Mouse (Mus musculus) liver, embryonic 11.5 days (tissue): Measurements from ENCODE around the gene Col24a1. TPM values are rescaled to one million over a fixed set of nuclear protein-coding genes. Genes with fewer than 3 reads are reported as not detected.

Experiments used
- ATAC-seq: fragments of 200-750 bp; cut with Nextera tagmentation; replicated peaks from 2 replicates; pipeline ENCODE4 v1.8.0; 2017; ENCODE audit warnings: moderate number of reproducible peaks, mild to moderate bottlenecking, moderate TSS enrichment, moderate library complexity; ENCODE audit not compliant: low FRiP score
- DNase-seq: peaks from one replicate; pipeline ENCODE4 v3.0.0-alpha.2; 2017; ENCODE audit warnings: low spot score
- H3K27ac ChIP-seq: fragments of 300-500 bp; sonication (generic); 2 replicates; pipeline ENCODE4 v1.5.1; 2014; ENCODE audit warnings: mild to moderate bottlenecking, low read depth, low read length, control low read depth
- H3K27me3 ChIP-seq: fragments of 300-500 bp; sonication (generic); replicated peaks from 2 replicates; pipeline ENCODE4 v1.6.1; 2014; ENCODE audit warnings: low read length, mixed read lengths; ENCODE audit not compliant: control insufficient read depth, insufficient read depth
- H3K36me3 ChIP-seq: fragments of 300-500 bp; sonication (generic); 2 replicates; pipeline ENCODE4 v1.6.1; 2014; ENCODE audit warnings: mild to moderate bottlenecking, low read length, moderate library complexity, mixed read lengths; ENCODE audit not compliant: control insufficient read depth, insufficient read depth
- H3K4me1 ChIP-seq: fragments of 300-500 bp; sonication (generic); replicated peaks from 2 replicates; pipeline ENCODE4 v1.6.1; 2014; ENCODE audit warnings: low read length, mixed read lengths; ENCODE audit not compliant: control insufficient read depth, insufficient read depth
- H3K4me2 ChIP-seq: fragments of 300-500 bp; sonication (generic); 2 replicates; pipeline ENCODE4 v1.6.1; 2014; ENCODE audit warnings: mild to moderate bottlenecking, control low read depth, moderate library complexity
- H3K4me3 ChIP-seq: fragments of 300-500 bp; sonication (generic); 2 replicates; pipeline ENCODE4 v1.5.1; 2014; ENCODE audit warnings: low read depth, low read length, control low read depth
- H3K9ac ChIP-seq: fragments of 300-500 bp; sonication (generic); 2 replicates; pipeline ENCODE4 v1.6.1; 2014; ENCODE audit warnings: low read depth, low read length, control low read depth
- H3K9me3 ChIP-seq: fragments of 300-500 bp; sonication (generic); 2 replicates; pipeline ENCODE4 v1.6.1; 2016; ENCODE audit warnings: low read length, inconsistent platforms, mixed read lengths; ENCODE audit not compliant: control insufficient read depth
- WGBS: fragments of 180-500 bp; shearing (Covaris S2); extraction: QIAGEN DNeasy Blood & Tissue Kit; methylation state at CpG from one replicate; pipeline ENCODE4 v1.1.7; 2014; 5-methylcytosine and 5-hydroxymethylcytosine counted together
- polyA plus RNA-seq: library from polyadenylated mRNA; unstranded; fragments of >200 nt; fragmentation: Nextera tagmentation; extraction: Ambion mirVana; gene quantifications from 2 replicates; pipeline ENCODE4 v1.2.1, GENCODE M21; 2014

The Col24a1 gene
- polyA plus RNA-seq, 1 experiment from 2014 or later: 0.64 TPM

DNA sequence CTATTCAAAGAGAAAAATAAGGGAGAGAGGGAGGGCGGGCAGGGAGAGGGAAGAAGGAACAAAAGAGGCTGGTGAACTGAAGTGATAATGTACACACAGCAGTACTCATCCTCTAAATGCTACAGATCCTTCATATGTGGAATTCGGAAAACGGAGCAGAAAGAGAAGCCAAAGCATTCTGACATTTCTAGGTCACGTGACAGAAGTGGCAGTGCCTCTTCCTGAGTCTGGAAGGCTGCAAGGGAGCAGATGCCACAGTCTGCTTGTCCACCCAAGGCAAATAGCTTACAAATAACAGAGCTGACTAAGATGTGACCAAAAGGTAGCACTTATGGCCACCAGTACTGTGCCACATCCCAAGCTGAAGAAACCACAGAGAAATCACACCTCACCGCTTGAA lies 164.8 kb downstream of the Col24a1 start:
- Histone ChIP-seq H3K9ac (no peak overlapping the region), H3K27me3 (no peaks in the 10 kb centered on the region), H3K9me3 (no peaks in the 10 kb centered on the region), H3K36me3 (no peaks in the 10 kb centered on the region), H3K4me3 (no peak overlapping the region), H3K4me1 (no peaks in the 10 kb centered on the region), H3K27ac (no peak overlapping the region), H3K4me2 (no peak overlapping the region)
- 86% methylated on average over 5 of the region's 5 CpGs for WGBS
- ATAC-seq: no peak
- DNase-seq: no peak

DNA sequence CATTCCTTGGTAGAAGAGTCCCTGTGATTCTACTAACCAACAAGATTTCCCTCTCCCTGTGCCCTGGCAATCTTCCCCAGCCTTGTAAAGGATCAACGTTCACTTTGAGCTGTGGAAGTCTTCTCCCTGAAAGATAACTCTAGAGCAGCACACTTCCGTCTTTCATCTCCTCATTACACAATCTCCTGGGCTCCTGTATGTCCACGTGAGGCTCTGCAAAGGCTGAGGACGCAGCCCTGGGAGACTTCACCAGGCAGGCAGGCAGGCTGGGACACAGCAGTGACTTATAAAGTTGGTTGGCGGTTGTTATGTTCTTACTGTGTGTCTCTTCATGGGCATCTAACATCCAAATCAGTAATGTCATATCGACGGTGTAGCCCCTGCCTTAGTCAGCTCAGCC lies 170.1 kb downstream of the Col24a1 start:
- Histone ChIP-seq H3K4me3 (no peak overlapping the region), H3K4me1 (no peaks in the 10 kb centered on the region), H3K4me2 (no peak overlapping the region), H3K9me3 (no peaks in the 10 kb centered on the region), H3K9ac (no peak overlapping the region), H3K36me3 (no peaks in the 10 kb centered on the region), H3K27me3 (no peaks in the 10 kb centered on the region), H3K27ac (no peak overlapping the region)
- ATAC-seq (no peak), DNase-seq (no peak)
- 65% methylated on average over 7 of the region's 7 CpGs for WGBS

- Histone ChIP-seq H3K4me3 (no peak overlapping the region), H3K27ac (no peak overlapping the region), H3K4me2 (no peak overlapping the region), H3K4me1 (no peaks in the 10 kb centered on the region), H3K9ac (no peak overlapping the region), H3K27me3 (no peaks in the 10 kb centered on the region), H3K9me3 (no peaks in the 10 kb centered on the region), H3K36me3 (no peaks in the 10 kb centered on the region)
- ATAC-seq: no peak
- DNase-seq: no peak
- 88% methylated on average over 2 of the region's 2 CpGs for WGBS
Observed at GRCm38 (mm10) chr3:145463731-145464130, 171.5 kb downstream of the Col24a1 start.

- no peak overlapping the region for H3K27ac ChIP-seq
- no peak overlapping the region for H3K4me2 ChIP-seq
- no peak overlapping the region for H3K4me3 ChIP-seq
- DNase-seq: no peak
- no peaks in the 10 kb centered on the region for H3K4me1 ChIP-seq
- 48% methylated on average over 4 of the region's 4 CpGs for WGBS
- no peaks in the 10 kb centered on the region for H3K36me3 ChIP-seq
- no peak overlapping the region for H3K9ac ChIP-seq
- H3K27me3 ChIP-seq: no peaks in the 10 kb centered on the region
- H3K9me3 ChIP-seq: no peaks in the 10 kb centered on the region
- ATAC-seq: no peak
Observed at GRCm38 (mm10) chr3:145471094-145471493, 178.8 kb downstream of the Col24a1 start.

GRCm38 (mm10) chr3:145474163-145474562 lies 181.9 kb downstream of the Col24a1 start:
- ATAC-seq (no peak), DNase-seq (no peak)
- no peaks in the 10 kb centered on the region for H3K9me3 ChIP-seq
- no peaks in the 10 kb centered on the region for H3K36me3 ChIP-seq
- WGBS: 75% methylated on average over 7 of the region's 7 CpGs
- no peak overlapping the region for H3K4me3 ChIP-seq
- no peak overlapping the region for H3K4me2 ChIP-seq
- no peak overlapping the region for H3K27ac ChIP-seq
- no peak overlapping the region for H3K9ac ChIP-seq
- no peaks in the 10 kb centered on the region for H3K4me1 ChIP-seq
- no peaks in the 10 kb centered on the region for H3K27me3 ChIP-seq

GRCm38 (mm10) chr3:145476634-145477033 lies 184.4 kb downstream of the Col24a1 start:
- 80% methylated on average over 3 of the region's 3 CpGs for WGBS
- no peak overlapping the region for H3K4me2 ChIP-seq
- no peaks in the 10 kb centered on the region for H3K27me3 ChIP-seq
- no peaks in the 10 kb centered on the region for H3K9me3 ChIP-seq
- DNase-seq (no peak), ATAC-seq (no peak)
- H3K4me3 ChIP-seq: no peak overlapping the region
- no peak overlapping the region for H3K27ac ChIP-seq
- no peak overlapping the region for H3K9ac ChIP-seq
- H3K36me3 ChIP-seq: no peaks in the 10 kb centered on the region
- no peaks in the 10 kb centered on the region for H3K4me1 ChIP-seq

GRCm38 (mm10) chr3:145477074-145477473 lies 184.8 kb downstream of the Col24a1 start:
- Histone ChIP-seq H3K9ac (no peak overlapping the region), H3K4me1 (no peaks in the 10 kb centered on the region), H3K27me3 (no peaks in the 10 kb centered on the region), H3K4me3 (no peak overlapping the region), H3K27ac (no peak overlapping the region), H3K4me2 (no peak overlapping the region), H3K36me3 (no peaks in the 10 kb centered on the region), H3K9me3 (no peaks in the 10 kb centered on the region)
- 73% methylated on average over 11 of the region's 11 CpGs for WGBS
- DNase-seq: no peak
- no peak for ATAC-seq

DNA sequence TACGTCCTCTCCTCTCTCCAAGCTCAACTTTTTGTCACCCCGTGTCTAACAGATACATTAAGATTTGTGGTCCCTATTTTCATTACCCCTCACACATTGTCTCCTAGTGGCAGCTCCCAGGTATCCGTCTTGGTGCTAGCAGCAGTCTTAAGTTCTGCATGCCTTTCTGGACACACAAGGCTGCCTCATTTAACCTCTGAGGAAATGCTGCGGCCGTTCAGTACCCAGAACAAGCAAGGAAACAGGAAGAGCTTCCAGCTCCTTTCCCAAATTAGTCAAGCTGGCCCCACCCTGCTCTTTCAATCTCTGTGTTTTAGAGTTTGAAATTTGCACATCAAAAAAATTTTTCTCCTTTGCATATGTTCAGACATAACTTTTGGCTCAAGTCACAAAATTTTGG lies 186.2 kb downstream of the Col24a1 start:
- 46% methylated on average over 5 of the region's 5 CpGs for WGBS
- Histone ChIP-seq H3K36me3 (no peaks in the 10 kb centered on the region), H3K9me3 (no peaks in the 10 kb centered on the region), H3K4me2 (no peak overlapping the region), H3K4me1 (no peaks in the 10 kb centered on the region), H3K9ac (no peak overlapping the region), H3K4me3 (no peak overlapping the region), H3K27me3 (no peaks in the 10 kb centered on the region), H3K27ac (no peak overlapping the region)
- ATAC-seq (no peak), DNase-seq (no peak)

DNA sequence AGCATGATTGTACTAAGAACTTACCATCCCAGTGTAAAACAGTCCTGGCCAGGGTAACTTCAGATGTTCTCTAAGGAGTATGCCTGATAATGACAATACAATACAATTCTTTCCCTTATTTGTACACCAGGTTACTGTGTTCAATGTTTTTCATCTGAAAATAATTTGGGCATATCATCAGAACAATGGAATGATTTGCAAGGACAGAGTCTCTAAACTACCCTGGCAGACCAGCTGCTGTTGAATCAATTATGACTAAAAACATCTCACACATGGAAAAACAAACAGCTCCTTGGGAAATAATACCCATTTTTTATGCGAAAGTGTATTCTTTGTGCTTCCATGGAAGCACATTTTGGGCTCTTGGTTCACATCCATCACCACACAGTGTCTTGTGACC lies 198.0 kb downstream of the Col24a1 start:
- no peak for ATAC-seq
- Histone ChIP-seq H3K4me1 (no peaks in the 10 kb centered on the region), H3K36me3 (no peaks in the 10 kb centered on the region), H3K27me3 (no peaks in the 10 kb centered on the region), H3K4me2 (no peak overlapping the region), H3K27ac (no peak overlapping the region), H3K9me3 (no peaks in the 10 kb centered on the region), H3K4me3 (no peak overlapping the region), H3K9ac (no peak overlapping the region)
- 94% methylated on average over 1 of the region's 1 CpGs for WGBS
- DNase-seq: no peak
